Mouse (Mus musculus): ENCODE measurements around the gene Gm9945.

DNA sequence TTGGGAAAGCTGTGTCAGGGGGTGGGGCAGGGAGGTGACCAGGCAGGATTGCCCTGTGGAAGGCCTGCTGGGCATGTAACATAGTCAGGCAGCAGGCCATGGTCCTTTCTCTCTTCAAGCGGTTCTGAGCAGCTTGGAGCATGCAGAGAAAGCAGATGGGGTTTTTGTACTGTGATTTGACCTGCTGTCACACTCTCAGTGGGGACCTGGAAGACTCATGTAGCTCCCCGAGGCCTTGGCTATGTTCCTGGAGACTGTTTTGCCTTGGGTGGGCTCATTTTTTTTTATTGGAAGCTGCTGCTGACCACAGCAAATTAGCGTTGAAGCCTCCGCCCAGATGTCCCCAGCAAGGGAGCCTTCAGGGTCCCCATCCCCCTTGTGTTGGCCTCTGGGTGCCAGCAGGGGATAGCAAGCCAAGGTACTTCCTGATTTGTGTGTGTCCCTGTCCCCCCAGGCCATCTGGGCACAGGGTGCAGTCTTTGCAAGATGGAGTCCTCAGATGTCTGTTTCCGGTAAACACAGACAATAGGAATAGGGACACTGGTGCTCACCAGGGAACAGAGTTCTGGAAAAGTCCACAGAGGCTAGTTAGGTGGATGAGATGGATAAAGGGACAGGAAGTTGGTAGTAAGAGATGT lies 25.2 kb downstream of the Gm9945 start:
- no peak for TF ChIP-seq EP300 (IDR thresholded peaks at IDR 0.05; ENCODE audit: insufficient read depth, low read depth, low read length)
- no peak for TF ChIP-seq CTCF (IDR thresholded peaks at IDR 0.05; ENCODE audit: low read depth, low read length)
- TF ChIP-seq POLR2A (IDR thresholded peaks at IDR 0.05; ENCODE audit: insufficient read depth, low read length) = no peak
